Mouse (Mus musculus) lung, postnatal 14 days (tissue): ENCODE data around the gene Gm9767.
A peak's percentile ranks its signal among the peaks of the same experiment; 100 is the strongest.

ENCODE experiments used
- DNase-seq: peaks from one replicate; pipeline ENCODE4 v3.0.0; 2021

The Gm9767 gene

DNA sequence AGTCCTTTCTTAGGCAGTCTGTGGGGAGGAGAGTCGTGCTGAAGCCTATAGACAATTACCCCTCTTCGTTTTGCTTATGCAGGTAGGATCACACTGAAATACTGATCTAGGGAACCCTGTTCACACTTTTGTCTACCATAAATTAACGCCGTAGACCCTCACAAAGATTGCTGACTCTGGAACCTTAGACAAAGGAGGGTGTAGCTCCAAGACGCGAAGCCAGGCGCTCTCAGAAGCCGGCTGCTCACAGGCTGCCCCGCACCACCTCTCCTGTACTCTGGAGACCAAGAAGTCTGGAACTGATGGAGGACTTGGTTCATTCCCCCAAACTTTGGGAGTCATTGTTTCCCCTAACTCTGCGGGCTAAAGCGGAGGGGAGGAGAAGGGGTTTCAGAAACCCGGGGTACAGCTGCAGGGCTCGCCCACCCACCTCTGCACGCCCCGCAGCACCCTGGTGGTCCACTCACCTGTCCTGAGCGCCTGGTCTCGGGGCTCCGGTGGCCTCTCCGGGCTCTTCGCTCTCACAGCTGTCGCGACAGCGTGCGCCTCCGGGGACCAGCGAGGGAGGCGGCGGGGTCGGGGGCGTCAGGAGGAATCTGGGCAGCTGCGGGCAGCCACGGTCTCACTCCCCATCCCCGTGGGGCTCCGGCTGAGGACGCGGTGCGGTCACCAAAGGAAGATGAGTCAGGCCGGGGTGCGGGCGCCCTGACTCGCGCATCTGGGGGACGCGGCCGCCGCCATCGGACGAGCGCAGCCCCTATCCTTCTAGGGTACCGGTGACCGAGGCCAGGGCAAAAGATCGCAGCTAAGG, at the start of gene Gm9767:
TSS of gene Gm9767 (plus strand) at position 585 of the 811 bp plus-strand sequence.
- DNase-seq = no peak

- DNase-seq = no peak
Observed at GRCm38 (mm10) chr10:26034931-26035330, 43.1 kb upstream of the Gm9767 start.

GRCm38 (mm10) chr10:26051177-26051576, 26.9 kb upstream of the Gm9767 start:
- DNase-seq = no peak

- no peak for DNase-seq
Observed at GRCm38 (mm10) chr10:26059662-26060307, 18.3 kb upstream of the Gm9767 start.

DNA sequence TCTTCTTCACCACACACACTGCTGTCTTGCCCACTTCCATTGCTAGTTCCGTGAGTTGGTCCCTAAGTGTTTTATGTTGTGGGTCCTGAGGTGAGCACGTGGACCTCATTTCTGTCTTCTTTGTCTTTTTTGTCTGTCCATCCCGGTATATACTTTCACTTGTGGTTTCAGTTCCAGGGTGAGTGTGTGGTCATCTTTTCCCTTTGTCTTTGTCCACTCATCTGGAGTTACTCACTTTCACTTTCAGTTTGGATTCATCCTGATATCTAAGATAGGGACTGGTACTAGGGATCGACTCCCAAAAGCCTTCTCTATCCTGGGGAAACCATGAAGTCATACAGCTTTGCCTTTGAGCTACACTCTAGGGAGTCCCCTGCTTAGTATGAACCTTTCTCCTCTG, 15.0 kb upstream of the Gm9767 start:
- no peak for DNase-seq

DNA sequence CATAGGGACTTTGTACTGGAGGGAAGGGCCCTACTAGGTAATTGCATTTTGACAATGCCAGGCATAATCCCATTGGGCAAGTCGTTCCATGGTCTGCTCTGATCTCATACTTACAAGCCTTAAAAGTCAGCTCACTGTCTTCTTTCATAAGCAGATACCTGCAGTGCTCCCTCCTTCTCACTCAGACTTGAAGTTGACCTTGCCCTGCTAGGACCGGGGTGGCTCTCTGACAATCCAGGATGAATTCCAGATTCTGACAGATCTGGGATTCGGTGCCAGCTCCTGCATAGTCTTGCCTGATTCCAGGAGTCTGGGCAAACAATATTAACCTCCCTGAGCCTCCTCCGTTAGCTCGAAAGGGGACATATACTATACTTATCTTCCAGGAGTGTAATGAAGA, 6.1 kb upstream of the Gm9767 start:
- no peak for DNase-seq

DNA sequence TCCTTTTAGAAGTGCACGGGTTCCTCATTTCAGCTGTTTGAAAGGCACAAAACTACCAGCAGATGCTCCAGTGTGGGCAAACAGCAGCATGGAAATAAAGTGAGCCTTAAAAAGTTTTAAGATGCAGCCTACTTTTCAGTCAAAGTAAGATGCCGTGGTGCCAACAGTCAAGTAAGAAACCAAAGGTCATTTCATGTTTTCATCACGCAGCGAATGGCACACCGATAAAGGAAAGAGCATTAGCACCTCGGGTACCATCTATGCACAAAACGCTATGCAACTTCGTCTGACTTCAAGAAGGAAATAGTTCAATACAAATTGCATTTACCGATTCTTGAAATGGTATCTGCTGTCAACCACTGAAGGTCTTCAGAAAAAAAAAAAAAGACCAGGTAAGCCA, 1.1 kb upstream of the Gm9767 start:
- no peak for DNase-seq

DNA sequence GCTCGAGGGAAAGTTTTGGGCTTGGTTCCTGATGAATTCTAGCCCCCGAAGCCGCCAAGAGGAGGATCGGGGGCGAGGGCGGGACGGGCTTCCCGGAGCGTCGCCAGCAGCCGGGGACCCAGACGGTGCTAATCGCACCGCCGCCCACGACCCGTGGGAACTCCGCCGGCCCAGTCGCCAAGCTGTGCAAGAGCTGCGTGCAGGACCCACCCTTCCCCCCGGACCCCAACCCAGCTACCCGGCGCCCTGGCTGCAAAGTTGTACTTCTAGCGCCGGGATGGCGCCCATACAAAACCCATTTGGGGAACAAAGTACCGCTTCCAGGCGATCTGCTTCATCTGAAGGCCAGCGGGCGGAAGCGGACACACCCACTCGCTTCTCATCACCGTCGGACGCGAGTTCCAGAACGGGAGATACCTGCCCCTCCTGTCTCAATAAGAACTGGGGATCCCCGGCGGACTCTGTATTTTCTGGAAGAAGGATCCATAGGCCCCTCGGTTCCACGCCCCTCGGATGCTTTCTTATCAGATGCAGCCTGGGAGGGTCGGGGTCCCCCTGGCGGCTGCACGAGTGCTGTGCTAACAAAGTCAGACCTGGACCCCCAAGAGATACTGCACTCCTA, 577 bp downstream of the Gm9767 start, which contains the start of gene Tmem200a:
TSS of gene Tmem200a (minus strand) at position 532 of the 622 bp plus-strand sequence.
- DNase-seq = peak; percentile 49

DNA sequence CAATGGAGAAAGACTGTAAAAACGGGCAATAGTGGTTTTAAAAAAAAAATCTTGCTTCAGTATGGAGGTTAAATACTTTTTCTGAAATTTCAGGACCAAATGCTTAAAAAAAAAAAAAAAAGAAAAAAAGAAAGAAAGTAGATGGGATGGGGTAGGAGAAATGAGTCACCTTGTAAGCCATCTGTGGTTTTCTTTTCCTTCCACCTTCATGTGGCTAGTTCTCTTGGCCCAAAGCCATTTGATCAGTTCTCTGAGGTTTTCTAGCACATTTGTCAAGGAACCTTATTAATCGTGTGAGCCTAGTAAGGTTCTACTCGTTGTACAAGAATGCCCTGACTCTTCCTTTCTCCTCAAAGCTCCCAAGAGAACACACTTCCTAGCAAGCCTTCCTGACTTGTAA, 1.6 kb downstream of the Gm9767 start:
- no peak for DNase-seq

- DNase-seq = no peak
Observed at GRCm38 (mm10) chr10:26082081-26082480, 4.0 kb downstream of the Gm9767 start.

DNA sequence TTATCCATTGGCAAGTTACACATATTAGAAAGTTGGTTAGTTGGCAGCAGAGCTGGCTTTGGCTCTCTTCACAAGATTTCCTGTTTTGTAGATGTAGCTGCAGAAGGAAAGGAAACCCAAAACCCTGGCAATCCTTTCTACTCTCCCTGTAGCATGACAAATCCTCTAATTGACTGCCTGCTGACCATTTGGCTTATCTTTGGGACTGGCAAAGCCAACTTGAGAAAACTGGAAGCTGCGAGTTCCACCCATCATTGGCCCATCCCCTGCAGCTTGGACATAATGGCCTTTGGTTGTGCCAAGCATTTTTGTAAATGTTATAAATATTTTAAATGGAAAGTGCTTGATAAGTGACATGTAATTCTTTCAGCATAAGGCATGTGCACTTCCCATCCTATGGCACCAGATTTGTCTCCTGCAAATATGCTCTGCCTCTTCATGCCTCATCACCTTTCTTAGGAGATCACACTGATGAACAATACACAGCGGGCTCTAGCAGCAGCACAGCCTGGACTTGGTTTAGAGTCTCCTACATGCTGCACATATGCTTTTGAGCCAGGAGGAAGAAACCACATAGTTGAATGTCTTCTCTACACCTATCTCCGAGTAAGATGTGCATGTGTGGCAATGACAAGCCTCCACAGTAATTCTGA, 25.4 kb downstream of the Gm9767 start:
- DNase-seq = no peak

- no peak for DNase-seq
Observed at GRCm38 (mm10) chr10:26114409-26114808, 36.4 kb downstream of the Gm9767 start.

DNA sequence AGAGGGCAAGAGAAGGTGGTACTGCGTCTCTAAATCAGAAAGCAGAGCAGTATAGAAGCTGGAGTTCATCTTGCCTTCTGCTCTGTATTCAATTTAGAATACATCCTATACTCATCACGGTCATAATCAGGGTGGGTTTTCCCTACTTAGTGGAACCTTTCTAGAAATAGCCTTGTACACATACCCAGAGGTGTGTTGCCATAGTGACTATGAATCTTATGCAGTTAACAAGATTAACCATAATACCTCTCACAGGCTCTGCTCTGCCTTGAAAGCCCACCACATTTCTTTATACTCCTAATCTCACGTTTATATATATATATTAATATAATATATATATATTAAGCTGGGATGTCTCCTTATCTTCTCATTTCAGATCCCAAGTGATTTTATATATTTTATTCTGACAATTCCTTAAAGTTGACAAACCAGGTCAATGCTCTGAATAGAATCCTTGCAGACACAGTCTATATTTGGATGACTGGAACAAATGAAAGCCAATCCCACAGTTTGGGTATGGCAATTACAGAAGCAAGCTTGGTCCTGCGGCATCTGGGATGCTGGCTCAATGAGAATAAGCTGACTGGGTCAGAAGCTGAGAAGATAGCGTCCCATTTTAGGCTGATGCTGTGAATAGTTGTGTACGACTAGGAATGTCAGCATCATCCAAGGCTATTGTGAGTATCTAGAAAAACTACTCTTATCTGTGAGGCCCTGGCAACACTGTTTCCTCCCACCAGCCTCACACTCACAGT, 41.2 kb downstream of the Gm9767 start:
- no peak for DNase-seq

DNA sequence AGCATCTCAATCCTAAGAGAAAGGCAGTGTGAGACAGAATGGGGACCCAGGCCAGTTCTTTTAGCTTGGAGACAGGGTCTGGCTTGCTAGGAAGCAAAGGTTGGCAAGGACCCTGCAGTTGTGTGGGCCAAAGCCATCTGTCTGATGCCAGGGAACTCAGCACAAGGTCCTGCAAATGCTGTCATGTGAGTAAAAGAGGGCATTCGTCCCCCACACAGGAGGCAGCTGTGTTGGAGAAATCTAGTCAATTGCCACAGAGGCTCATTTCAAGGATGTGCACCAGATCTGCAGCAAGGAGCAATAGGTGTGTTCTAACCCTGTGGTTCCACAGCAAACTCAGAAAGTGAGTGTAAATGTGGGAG, 41.7 kb downstream of the Gm9767 start:
- no peak for DNase-seq
